Mouse (Mus musculus) c-Kit-positive CD71-negative TER-119-negative erythroid progenitor cells, embryonic 14.5 days (primary cell): Measurements from ENCODE around the gene Hunk.

Experiments used
- DNase-seq: peaks from one replicate; pipeline ENCODE4 v3.0.0-alpha.2; 2013; ENCODE audit warnings: low read depth

Gene Hunk

DNA sequence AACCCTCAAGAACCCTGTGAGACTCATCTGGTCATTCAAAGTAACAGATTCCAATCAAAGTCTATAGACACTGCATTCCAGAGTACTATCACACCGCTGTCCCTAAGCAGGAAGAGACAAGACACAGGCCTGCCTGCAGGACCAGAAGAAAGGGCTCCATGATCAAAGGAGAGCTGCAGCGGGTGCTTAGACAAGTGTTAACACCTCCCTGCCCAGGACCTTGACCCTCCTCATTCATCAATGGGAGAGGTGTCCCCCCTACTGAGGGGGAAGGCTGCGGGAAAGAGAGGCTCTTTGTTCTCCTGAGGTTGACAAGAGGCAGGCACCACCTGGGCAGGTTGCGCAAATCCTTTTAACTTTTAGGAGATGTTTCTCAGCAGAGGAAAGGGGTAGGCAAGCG lies 51.5 kb downstream of the Hunk start:
- DNase-seq = no peak

- no peak for DNase-seq
Observed at GRCm38 (mm10) chr16:90439493-90439892, 53.7 kb downstream of the Hunk start.

DNA sequence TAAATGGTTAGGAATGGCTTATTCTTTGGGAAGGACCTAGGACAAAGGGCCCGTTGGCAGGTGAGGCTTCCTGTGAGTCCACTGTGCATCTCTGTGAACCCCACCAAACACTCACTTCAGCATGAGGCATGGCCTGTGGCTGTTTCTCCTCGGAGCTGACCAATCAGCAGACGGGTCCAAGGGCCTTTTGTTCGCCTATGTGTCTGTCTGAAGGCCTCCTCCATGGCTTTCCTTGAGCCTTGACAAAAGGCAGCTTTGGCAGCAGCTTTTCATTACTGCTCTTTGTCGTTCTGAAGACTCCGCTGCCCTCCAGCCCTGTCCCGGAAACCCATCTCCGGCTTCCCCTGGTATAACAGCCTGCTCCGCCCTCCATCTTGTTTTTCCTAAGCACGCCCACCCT lies 54.8 kb downstream of the Hunk start:
- DNase-seq = no peak

GRCm38 (mm10) chr16:90442991-90443390 lies 57.2 kb downstream of the Hunk start:
- DNase-seq = no peak

DNA sequence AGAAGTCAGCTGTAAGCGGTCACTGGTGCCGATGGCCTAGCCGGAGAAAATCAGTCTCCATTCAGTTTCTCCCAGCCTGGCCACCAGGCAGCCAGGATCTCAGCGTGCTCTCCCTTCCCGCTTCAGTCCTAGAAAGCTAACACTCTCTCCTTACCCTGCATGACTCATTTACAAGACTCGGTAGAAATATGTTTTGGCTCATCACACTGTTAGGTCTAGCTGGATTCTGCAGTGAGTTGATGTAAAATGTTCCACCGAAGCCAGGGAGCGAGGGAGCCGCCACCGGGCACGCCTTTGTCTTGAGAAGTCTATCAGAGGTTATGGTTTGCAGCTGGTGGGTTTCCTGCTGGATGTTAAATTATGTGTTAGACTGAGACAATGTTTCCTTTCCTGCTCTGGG lies 67.4 kb downstream of the Hunk start:
- no peak for DNase-seq

GRCm38 (mm10) chr16:90456495-90457125 lies 70.8 kb downstream of the Hunk start:
- DNase-seq = no peak

DNA sequence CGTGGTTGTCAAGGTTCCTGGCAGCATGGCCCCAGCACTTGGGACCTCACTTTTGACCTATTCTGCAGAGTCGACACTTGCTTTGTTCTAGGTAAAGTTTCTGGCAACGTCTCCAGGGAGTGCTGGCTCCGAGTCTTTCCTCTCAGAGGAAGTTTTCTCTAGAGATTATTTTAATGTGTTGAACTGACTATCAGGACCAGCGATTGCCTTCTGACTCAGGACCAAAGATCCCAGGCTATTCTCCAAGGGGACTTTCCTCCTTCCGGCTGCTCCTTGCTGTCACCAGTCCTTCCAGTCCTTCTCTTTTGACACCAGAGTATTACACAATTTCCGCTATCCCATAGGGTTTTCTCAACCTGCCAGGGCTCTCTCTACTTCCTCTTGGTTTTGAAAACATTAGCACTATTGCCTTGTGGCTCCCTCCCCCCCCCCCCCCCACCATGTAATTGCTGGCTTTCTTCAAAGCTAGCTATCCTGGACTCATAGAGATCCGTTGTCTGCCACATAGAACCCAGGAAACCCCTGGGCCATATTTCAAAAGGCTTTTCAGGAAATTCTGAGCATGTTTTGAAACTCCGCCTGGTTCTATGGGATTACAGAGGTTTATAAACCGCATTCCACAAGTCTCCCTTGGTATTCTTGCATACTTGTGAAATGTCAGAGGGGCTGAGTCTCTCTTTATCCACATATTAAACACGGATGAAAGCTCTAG lies 73.2 kb downstream of the Hunk start:
- DNase-seq = no peak

DNA sequence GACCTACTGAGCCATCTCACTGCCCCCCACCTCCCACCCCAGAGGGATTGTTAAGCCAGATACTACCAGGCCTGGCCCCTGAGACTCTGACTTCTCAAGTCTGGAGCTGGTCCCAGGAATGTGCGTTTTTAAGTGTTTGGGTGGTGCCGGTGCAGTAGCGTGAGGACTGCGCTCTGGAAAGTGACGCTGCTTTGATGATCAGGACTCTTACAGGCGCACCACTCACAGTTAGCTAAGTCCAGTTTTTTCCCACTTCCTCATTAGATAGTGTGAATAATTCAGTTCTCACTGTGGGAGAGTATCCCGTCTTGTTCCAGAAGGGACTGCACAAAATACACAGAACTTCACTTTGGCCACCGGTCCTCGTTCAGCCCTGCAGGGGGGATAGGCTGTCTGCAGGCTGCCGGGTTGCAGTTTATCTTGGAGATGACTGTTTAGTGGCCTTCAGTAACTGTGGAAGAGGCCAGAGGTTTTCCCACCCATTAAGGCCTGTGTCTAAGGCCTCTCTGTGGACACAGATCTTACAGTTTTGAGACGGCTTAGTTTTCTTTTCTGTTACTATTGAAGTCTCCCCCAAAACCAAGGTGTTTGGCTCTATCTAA lies 75.6 kb downstream of the Hunk start:
- DNase-seq = no peak

- DNase-seq = no peak
Observed at GRCm38 (mm10) chr16:90462728-90463275, 77.0 kb downstream of the Hunk start.

DNA sequence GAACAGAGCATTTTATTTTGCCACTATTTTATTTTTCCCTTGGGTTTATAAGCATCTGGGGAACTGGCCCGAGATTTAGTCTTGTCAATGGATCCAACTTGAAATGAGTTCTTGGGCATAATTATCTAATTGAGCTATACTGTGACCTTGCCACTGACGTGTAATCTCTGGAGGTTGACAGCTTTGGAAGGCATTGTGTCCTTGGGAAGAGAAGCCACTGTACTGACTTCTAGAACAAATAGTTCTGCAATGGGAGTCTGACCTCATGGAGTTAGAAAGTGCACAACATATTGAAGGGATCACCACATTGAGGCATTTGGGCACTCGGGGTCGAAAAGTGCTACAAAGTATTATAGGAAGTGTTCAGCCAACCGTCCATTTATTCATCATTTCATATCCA lies 79.3 kb downstream of the Hunk start:
- DNase-seq = no peak

GRCm38 (mm10) chr16:90468286-90468685 lies 82.5 kb downstream of the Hunk start:
- DNase-seq = no peak

DNA sequence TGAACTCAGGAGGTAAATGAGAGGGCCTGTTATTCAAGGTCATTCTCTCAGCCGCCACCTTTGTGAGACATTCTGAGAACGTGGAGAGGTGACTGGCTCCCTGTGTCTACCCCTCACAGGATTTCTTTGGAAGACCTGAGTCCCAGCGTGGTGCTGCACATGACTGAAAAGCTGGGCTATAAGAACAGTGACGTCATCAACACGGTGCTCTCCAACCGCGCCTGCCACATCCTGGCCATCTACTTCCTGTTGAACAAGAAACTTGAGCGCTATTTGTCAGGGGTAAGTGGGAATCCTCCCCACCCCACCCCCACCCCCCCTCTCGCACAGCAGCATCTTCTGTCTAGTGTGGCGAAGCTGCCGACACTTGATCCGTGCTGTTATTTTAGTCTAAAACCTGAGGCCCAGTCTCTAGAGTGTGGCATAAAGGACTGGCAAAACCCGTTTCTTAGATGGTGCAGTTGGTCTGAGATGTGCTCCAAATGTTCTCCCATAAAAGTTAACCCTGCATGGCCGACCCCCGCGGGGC lies 90.0 kb downstream of the Hunk start:
- peak; percentile 28 for DNase-seq

DNA sequence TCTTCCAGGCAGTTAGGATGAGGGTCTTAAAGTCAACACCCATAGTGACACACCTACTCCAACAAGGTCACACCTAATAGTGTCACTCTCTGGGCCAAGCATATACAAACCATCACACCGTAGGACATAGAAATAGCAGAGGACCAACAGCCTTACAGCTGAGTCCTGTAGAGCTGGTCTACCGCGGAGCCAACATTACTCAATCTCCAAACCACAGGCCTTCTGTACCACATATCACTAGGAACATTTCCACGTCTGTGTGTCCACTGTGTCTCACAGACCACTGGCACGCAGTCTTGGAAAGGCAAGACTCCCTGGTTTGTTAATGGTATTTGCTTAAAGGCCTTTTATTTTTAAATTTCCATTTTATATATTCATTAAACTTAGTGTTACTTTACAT lies 95.8 kb downstream of the Hunk start:
- DNase-seq = no peak

DNA sequence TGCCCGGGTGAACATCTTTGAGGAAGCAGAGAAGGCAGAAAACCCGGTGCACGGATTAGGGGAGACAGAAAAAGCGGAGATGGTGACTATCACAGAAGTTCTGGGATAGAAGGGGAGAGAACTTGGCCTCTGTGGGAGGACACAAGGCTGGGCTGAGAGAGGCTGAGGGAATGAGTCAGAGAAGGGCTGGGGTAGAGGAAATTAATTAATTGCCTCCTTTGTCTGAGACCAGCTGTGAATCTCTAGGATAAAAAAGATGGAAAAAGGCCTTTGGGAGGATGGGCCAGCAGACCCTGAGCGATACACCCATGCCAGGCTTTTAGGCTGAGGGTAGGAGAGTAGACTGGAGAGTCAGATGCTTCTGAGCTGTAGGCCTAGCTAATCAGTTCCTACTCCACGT lies 97.5 kb downstream of the Hunk start:
- no peak for DNase-seq

GRCm38 (mm10) chr16:90485125-90485524 lies 99.3 kb downstream of the Hunk start:
- no peak for DNase-seq

DNA sequence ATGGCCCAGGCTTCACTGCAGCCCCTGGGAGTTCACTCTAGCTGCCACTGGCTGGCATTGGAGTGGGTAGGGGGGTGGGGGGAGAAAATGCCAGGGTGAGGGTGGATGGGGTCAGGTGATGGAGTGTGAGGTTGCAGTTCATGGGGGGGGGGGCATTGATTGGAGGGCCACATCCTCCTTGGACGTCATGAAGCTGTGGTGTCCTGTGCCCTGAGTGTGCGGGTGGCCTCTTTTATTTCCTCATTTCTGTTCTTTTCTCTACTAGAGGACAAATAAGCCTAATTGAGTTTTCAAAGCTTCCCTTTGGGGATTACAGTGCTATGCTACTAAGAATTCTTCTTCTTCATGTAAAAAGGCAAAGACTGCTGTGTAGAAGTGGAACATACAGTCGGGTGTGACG lies 99.8 kb downstream of the Hunk start:
- no peak for DNase-seq

DNA sequence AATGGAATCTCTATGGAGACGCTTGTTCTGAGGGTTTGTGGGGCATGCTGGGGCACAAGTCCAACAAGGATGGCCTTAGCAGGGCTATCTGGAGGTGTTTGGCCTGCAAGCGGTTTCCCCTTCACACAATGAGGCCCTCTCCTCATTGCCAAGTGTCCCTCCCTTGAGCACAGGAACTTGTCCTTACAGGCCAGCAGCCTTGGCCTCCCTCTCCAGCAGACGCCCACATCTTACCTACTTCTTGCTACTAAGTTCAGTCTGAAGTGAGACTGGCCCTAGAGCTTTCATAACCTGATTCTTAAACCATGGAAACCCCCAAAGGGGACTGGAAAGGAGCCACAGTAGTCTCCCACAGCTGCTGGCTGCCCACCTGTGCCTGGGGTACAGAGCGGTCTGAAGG lies 104.3 kb downstream of the Hunk start:
- no peak for DNase-seq

DNA sequence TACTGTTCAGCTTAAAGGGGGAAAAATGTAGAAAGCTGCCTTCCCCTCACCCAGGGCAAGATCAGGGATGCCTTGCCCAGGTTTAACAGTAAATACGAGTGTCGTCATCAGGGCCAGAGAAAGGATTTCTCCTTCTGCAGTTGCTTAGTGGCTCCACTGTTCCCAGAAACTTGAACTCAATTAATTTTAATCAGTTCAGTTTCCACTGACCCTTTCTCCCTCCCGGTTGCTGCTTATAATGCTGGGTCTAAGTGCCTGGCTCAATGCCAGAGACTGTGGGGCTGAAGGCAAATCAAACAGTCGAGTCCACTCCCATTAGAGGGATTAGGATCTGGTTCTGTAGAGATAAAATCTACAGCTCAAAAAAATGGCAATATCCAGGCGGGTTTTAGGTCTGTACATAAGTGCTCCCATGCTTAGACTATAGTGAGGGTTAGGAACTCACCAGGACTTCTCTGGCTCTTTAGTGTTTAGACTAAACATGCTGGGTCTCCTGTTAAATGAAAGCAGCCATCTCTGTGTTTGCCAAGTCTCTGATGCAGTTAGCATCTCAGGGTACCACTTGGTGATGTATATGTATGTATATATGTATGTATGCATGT lies 106.2 kb downstream of the Hunk start:
- DNase-seq = no peak

GRCm38 (mm10) chr16:90496930-90497329 lies 111.1 kb downstream of the Hunk start:
- no peak for DNase-seq

- DNase-seq = no peak
Observed at GRCm38 (mm10) chr16:90497749-90498464, 112.1 kb downstream of the Hunk start.

GRCm38 (mm10) chr16:90500809-90501208 lies 115.0 kb downstream of the Hunk start:
- DNase-seq = no peak

DNA sequence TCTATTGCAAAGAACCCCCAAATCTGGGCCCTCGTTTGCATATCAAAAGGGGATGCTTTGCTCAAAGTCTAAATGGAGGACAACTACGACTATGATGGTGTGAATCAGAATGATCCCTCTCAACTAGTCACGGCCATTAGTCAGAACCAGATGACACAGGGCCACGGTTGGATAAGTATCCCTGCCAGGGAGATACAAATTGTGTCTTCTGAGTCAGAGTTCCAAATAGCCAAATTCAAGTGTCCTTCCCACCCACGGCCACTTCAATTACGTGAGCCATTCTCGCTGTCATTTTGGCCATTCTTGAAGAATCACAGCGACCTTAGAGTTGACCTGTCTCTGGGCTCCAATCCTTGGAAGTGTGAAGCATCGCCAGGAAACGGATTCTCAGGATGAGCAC lies 119.4 kb downstream of the Hunk start:
- no peak for DNase-seq
